Mouse (Mus musculus): ENCODE results near the gene Nuak1. TPM values are rescaled to one million over a fixed set of nuclear protein-coding genes. Genes with fewer than 3 reads are reported as not detected.

Nuak1 gene
- total and polyA plus RNA-seq, 2 experiments from 2014 or later: 2.7 to 37.9 TPM

- Histone ChIP-seq H3K27me3 (ENCODE audit: insufficient read depth, low read length) (no peaks in the 10 kb centered on the region), H3K4me2 (ENCODE audit: low read depth, low read length, poor library complexity, severe bottlenecking) (no peak overlapping the region), H3K9ac (replicated peaks; ENCODE audit: low read length, poor library complexity, severe bottlenecking) (no peak overlapping the region), H3K36me3 (ENCODE audit: insufficient read depth, low read length) (no peaks in the 10 kb centered on the region), H3K27ac (ENCODE audit: low read depth, low read length) (no peak overlapping the region), H3K9me3 (ENCODE audit: low read length) (no peaks in the 10 kb centered on the region), H3K4me3 (ENCODE audit: low read depth, low read length) (no peak overlapping the region), H3K4me1 (ENCODE audit: insufficient read depth, low read length) (peaks cover 2% of the 10 kb centered on the region; the same call in 1 of the 2 replicates)
- ATAC-seq (ENCODE audit: low FRiP score) (no peak), DNase-seq (ENCODE audit: low spot score) (no peak)
- TF ChIP-seq CTCF (IDR thresholded peaks at IDR 0.05): no peak
Observed at GRCm38 (mm10) chr10:84418421-84418820, 22.0 kb downstream of the Nuak1 start.

- DNase-seq (ENCODE audit: low spot score): no peak
- H3K4me3 ChIP-seq (ENCODE audit: low read depth, low read length): no peak overlapping the region
- H3K4me1 ChIP-seq (ENCODE audit: insufficient read depth, low read length): peaks cover 4% of the 10 kb centered on the region; the same call in 1 of the 2 replicates
- no peak for ATAC-seq (ENCODE audit: low FRiP score)
- H3K9me3 ChIP-seq (ENCODE audit: low read length): no peaks in the 10 kb centered on the region
- no peak overlapping the region for H3K9ac ChIP-seq (replicated peaks; ENCODE audit: low read length, poor library complexity, severe bottlenecking)
- H3K27ac ChIP-seq (ENCODE audit: low read depth, low read length): no peak overlapping the region
- H3K36me3 ChIP-seq (ENCODE audit: insufficient read depth, low read length): no peaks in the 10 kb centered on the region
- H3K27me3 ChIP-seq (ENCODE audit: insufficient read depth, low read length): no peaks in the 10 kb centered on the region
- TF ChIP-seq CTCF (IDR thresholded peaks at IDR 0.05): no peak
- WGBS: 85% methylated on average over 8 of the region's 8 CpGs
- no peak overlapping the region for H3K4me2 ChIP-seq (ENCODE audit: low read depth, low read length, poor library complexity, severe bottlenecking)
Observed at GRCm38 (mm10) chr10:84416752-84417151, 23.6 kb downstream of the Nuak1 start.

DNA sequence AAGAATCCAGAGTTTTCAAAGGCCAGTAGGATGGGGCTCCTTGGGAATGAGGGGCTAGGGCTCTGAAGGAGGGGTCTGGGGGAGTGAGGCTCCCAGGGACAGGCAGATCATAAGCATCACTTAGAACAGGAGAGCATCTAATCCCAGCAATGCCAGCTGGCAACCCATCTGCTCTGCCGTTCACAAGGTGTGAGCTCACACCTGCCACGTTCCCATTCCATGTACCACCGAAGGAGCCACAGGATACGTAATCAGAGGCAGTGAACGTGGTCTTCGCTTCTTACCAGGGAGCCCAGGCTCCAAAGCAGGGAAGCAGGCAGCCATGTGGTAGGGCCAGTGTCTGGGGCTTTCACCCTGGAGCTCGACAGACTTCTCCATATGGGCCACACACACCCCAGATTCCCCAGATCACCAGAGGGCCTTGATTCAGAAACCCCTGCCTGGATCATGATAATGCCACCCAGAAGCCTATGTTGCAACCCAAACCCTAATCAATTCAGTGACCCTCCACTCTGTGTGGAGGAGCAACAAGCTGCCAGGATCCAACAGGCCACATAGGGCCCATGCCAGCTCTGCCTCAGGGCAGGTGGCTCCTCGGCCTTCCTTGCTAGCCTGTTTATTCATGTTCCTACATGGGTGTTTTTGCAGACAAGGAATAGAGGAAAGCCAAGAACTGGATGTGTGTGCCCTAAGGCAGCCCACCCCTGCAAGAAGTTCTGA is 25.3 kb downstream of the Nuak1 start:
- no peaks in the 10 kb centered on the region for H3K9me3 ChIP-seq (ENCODE audit: low read length)
- 81% methylated on average over 8 of the region's 8 CpGs for WGBS
- ATAC-seq (ENCODE audit: low FRiP score) (no peak), DNase-seq (ENCODE audit: low spot score) (peak; percentile 54)
- no peak for TF ChIP-seq CTCF (IDR thresholded peaks at IDR 0.05)
- no peaks in the 10 kb centered on the region for H3K36me3 ChIP-seq (ENCODE audit: insufficient read depth, low read length)
- no peak overlapping the region for H3K27ac ChIP-seq (ENCODE audit: low read depth, low read length)
- no peaks in the 10 kb centered on the region for H3K27me3 ChIP-seq (ENCODE audit: insufficient read depth, low read length)
- no peak overlapping the region for H3K4me2 ChIP-seq (ENCODE audit: low read depth, low read length, poor library complexity, severe bottlenecking)
- H3K4me1 ChIP-seq (ENCODE audit: insufficient read depth, low read length): peaks cover 12% of the 10 kb centered on the region; the same call in 1 of the 2 replicates
- no peak overlapping the region for H3K9ac ChIP-seq (replicated peaks; ENCODE audit: low read length, poor library complexity, severe bottlenecking)
- H3K4me3 ChIP-seq (ENCODE audit: low read depth, low read length): no peak overlapping the region

GRCm38 (mm10) chr10:84413310-84413709 is 27.1 kb downstream of the Nuak1 start:
- no peak for ATAC-seq (ENCODE audit: low FRiP score)
- 40% methylated on average over 6 of the region's 6 CpGs for WGBS

DNA sequence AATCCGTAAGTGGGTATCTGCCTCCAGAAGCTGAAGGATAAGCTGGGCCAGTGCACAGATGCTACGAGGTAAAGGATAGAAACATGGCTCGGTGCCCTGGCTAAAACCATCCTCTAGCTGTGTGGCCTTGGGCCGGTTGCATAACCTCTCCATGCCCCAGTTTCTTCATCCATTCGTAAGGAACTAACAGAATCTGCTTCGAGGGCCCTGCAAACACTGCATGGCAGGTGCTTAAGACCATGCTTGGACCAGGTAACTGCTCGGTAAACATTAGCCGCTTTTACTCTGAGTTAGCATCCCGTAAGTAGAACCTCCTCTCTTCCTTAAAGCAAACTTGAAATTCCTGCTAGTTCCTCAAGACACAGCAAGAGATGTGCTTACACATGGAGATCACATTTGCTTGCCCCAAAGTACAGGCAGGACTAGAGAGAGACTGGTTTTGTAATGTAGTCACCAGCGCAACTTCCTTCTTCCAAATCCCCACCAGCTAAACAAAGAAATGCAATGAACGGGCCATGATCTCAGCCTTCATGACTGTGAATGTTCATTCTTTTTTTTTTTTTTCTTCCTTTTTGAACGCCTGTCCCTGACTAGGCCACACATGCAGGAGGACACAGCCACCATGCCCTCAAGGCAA is 28.0 kb downstream of the Nuak1 start:
- H3K4me2 ChIP-seq (ENCODE audit: low read depth, low read length, poor library complexity, severe bottlenecking): no peak overlapping the region
- no peak for DNase-seq (ENCODE audit: low spot score)
- no peak overlapping the region for H3K27ac ChIP-seq (ENCODE audit: low read depth, low read length)
- H3K4me1 ChIP-seq (ENCODE audit: insufficient read depth, low read length): peaks cover 13% of the 10 kb centered on the region; the same call in 1 of the 2 replicates
- TF ChIP-seq CTCF (IDR thresholded peaks at IDR 0.05): no peak
- no peaks in the 10 kb centered on the region for H3K9me3 ChIP-seq (ENCODE audit: low read length)
- H3K36me3 ChIP-seq (ENCODE audit: insufficient read depth, low read length): no peaks in the 10 kb centered on the region
- ATAC-seq (ENCODE audit: low FRiP score): no peak
- H3K4me3 ChIP-seq (ENCODE audit: low read depth, low read length): no peak overlapping the region
- WGBS: 84% methylated on average over 12 of the region's 12 CpGs
- no peak overlapping the region for H3K9ac ChIP-seq (replicated peaks; ENCODE audit: low read length, poor library complexity, severe bottlenecking)
- H3K27me3 ChIP-seq (ENCODE audit: insufficient read depth, low read length): no peaks in the 10 kb centered on the region

More at GRCm38 (mm10) chr10:84413310-84413709, 27.1 kb downstream of the Nuak1 start:
- Histone ChIP-seq H3K4me1 (ENCODE audit: insufficient read depth, low read length) (peaks cover 13% of the 10 kb centered on the region; the same call in 1 of the 2 replicates), H3K4me2 (ENCODE audit: low read depth, low read length, poor library complexity, severe bottlenecking) (no peak overlapping the region), H3K9ac (replicated peaks; ENCODE audit: low read length, poor library complexity, severe bottlenecking) (no peak overlapping the region), H3K9me3 (ENCODE audit: low read length) (no peaks in the 10 kb centered on the region), H3K36me3 (ENCODE audit: insufficient read depth, low read length) (no peaks in the 10 kb centered on the region), H3K27ac (ENCODE audit: low read depth, low read length) (no peak overlapping the region), H3K27me3 (ENCODE audit: insufficient read depth, low read length) (no peaks in the 10 kb centered on the region), H3K4me3 (ENCODE audit: low read depth, low read length) (no peak overlapping the region)
- DNase-seq (ENCODE audit: low spot score): peak; percentile 60
- TF ChIP-seq CTCF (IDR thresholded peaks at IDR 0.05): no peak

All from midbrain, postnatal 0 days (tissue).